Mouse (Mus musculus) forebrain, embryonic 16.5 days (tissue): ENCODE results near the gene Dnajc5g. TPM values are rescaled to one million over a fixed set of nuclear protein-coding genes. Genes with fewer than 3 reads are reported as not detected.

Source experiments
- ATAC-seq: fragments of 200-750 bp; cut with Nextera tagmentation; 2 replicates; pipeline ENCODE4 v1.8.0; 2017; ENCODE audit warnings: mild to moderate bottlenecking, moderate library complexity
- H3K27ac ChIP-seq: fragments of 300-500 bp; sonication (generic); 2 replicates; pipeline ENCODE4 v1.5.1; 2014; ENCODE audit warnings: low read length, control low read depth
- H3K27me3 ChIP-seq: fragments of 300-500 bp; sonication (generic); replicated peaks from 2 replicates; pipeline ENCODE4 v1.6.1; 2014; ENCODE audit warnings: low read length; ENCODE audit not compliant: control insufficient read depth, insufficient read depth
- H3K36me3 ChIP-seq: fragments of 300-500 bp; sonication (generic); 2 replicates; pipeline ENCODE4 v1.6.1; 2014; ENCODE audit not compliant: control insufficient read depth, insufficient read depth
- H3K4me1 ChIP-seq: fragments of 300-500 bp; sonication (generic); replicated peaks from 2 replicates; pipeline ENCODE4 v1.6.1; 2014; ENCODE audit warnings: low read length; ENCODE audit not compliant: control insufficient read depth, insufficient read depth
- H3K4me2 ChIP-seq: fragments of 300-500 bp; sonication (generic); 2 replicates; pipeline ENCODE4 v1.6.1; 2014; ENCODE audit warnings: mild to moderate bottlenecking, low read length, control low read depth
- H3K4me3 ChIP-seq: fragments of 300-500 bp; sonication (generic); replicated peaks from 2 replicates; pipeline ENCODE4 v1.5.1; 2014; ENCODE audit warnings: mild to moderate bottlenecking, low read length, control low read depth
- H3K9ac ChIP-seq: fragments of 300-500 bp; sonication (generic); replicated peaks from 2 replicates; pipeline ENCODE4 v1.6.1; 2014; ENCODE audit warnings: low read depth, low read length, control low read depth
- H3K9me3 ChIP-seq: fragments of 300-500 bp; sonication (generic); 2 replicates; pipeline ENCODE4 v1.6.1; 2016; ENCODE audit warnings: low read length; ENCODE audit not compliant: control insufficient read depth
- WGBS: fragments of 180-500 bp; shearing (Covaris S2); extraction: QIAGEN DNeasy Blood & Tissue Kit; methylation state at CpG from one replicate; pipeline ENCODE4 v1.1.7; 2014; 5-methylcytosine and 5-hydroxymethylcytosine counted together
- polyA plus RNA-seq: library from polyadenylated mRNA; unstranded; fragments of >200 nt; fragmentation: Nextera tagmentation; extraction: Ambion mirVana; gene quantifications from 2 replicates; pipeline ENCODE4 v1.2.1, GENCODE M21; 2015

Gene Dnajc5g
- polyA plus RNA-seq, 1 experiment from 2014 or later, result not detected

DNA sequence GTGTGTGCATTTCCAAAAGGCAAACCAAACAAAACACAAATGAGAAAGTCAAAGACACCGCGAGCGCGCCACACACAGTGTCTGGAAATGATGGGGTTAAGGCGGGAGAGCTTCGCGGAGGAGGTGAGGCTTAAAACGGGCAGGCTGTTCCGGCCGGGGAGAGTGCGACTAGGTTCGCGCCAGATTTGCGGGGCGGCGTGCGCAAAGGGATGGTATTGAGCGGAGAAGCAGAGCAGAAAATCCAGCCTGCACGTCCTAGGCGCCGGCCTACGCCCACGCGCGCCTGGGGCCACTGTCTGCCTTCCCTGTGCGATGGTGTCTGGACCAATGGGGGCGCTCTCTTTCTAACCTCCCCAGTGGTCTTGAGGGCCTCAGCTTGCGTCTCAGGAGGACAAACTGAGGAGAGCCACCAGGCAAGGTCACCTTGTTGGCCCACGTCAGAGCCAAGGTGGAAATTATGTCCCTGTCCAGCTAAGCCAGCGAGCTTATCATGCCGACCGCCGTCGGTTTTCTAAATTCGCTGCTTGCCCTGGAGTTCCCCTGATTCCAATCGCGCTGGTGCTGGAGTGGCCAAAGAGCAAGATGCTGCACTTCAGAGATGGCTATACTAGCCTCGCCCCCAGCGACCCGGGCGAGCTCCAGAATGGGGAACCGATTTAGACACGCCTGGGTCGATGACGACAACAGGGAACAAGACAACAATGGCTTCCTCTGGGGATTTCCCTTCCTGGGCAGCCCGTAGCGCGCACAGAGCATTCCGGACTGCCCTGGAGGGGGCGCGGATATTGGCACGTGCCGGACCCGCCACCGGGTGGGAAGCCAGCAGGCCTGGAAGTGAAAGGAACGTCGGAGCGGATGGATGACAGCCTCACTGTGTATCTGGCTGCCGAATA is 11.0 kb upstream of the Dnajc5g start:
- Histone ChIP-seq H3K9ac (no peak overlapping the region), H3K27me3 (peaks cover 73% of the 10 kb centered on the region), H3K4me1 (peaks cover 32% of the 10 kb centered on the region), H3K36me3 (no peaks in the 10 kb centered on the region), H3K4me2 (peak overlapping the region; percentile 41), H3K9me3 (no peaks in the 10 kb centered on the region), H3K4me3 (peak overlapping the region; percentile 45), H3K27ac (no peak overlapping the region)
- WGBS, result under 1% methylated on average over 58 of the region's 59 CpGs
- 0 out of 2 replicates have a peak, but pooled peaks have one; percentile 22 for ATAC-seq

DNA sequence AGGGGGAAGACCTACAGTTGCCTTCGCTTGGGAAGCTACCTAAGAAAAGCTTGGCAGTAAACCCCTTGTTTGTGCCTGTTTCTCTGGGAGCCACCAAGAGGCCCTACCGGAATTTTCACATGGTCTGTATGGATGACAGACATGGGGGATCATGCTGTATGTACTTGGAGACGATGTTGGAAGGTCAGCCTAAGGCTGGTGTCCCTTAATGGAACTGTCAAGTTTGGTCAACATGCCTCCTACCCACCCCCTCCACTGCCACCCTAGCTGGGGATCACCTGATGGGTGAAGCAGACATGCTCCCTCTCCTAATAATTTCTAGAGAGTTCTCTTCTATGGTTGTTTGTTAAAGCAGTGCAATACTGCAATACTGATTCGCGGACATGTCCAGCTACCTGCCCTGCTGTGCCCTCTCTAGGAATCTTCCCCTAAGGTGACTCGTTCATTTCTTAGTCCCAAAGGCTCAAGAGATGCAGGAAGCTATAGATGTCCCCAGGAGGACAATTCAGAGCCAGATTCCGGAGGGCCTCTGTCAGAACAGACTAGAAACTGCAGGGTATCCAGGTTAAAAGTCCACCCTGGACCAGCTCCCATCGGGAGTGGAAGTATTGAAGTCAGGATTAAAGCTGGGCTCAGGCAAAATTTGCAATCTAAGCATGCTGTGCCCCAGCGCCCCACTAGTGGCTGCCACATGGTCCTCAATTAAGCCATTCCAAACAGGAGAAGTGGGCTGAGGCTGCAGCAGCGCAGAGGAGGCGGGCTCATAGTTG is 10.2 kb upstream of the Dnajc5g start:
- Histone ChIP-seq H3K4me1 (peaks cover 32% of the 10 kb centered on the region), H3K27me3 (peaks cover 67% of the 10 kb centered on the region), H3K4me2 (no peak overlapping the region; the same call in 1 of the 2 replicates), H3K4me3 (peak overlapping the region; percentile 45; the same call in 1 of the 2 replicates), H3K36me3 (no peaks in the 10 kb centered on the region), H3K9me3 (no peaks in the 10 kb centered on the region), H3K27ac (no peak overlapping the region), H3K9ac (no peak overlapping the region)
- WGBS, result 17% methylated on average over 11 of the region's 11 CpGs
- no peak for ATAC-seq

DNA sequence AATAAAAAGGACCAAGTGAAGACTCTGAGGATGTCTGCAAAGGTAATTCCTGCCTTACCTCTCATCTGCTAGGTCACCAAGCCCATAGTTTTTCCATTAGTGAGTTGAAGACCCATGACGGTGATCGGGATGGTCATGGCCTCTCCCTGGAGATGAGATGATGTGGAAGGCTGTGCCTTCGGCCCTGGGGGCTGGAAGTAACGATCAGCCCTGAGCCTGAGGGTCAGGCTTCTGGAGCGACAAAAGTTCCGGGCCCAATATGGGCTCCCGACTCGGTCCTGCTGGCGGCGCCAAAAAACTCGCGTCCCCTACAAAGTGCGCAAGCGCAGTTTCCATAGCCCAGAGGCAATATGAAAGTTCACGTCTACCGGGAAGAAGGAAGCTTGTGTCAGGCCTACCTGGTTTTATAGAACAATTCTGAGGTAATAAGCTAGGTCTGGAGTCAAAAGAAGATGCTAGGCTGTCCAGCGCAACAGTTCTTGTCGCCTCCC is 2.0 kb downstream of the Dnajc5g start, which contains the start of gene Slc30a3:
Gene Slc30a3 (minus strand): TSS at position 238 of the 491 bp plus-strand sequence.
- Histone ChIP-seq H3K27ac (no peak within 1 kb of the TSS), H3K9ac (no peak within 1 kb of the TSS), H3K4me1 (no peaks in the 10 kb centered on the region), H3K9me3 (no peaks in the 10 kb centered on the region), H3K4me2 (no peak within 1 kb of the TSS), H3K27me3 (no peaks in the 10 kb centered on the region), H3K4me3 (no peak within 1 kb of the TSS), H3K36me3 (no peaks in the 10 kb centered on the region)
- ATAC-seq, result no peak
- WGBS, result 94% methylated on average over 18 of the region's 18 CpGs

DNA sequence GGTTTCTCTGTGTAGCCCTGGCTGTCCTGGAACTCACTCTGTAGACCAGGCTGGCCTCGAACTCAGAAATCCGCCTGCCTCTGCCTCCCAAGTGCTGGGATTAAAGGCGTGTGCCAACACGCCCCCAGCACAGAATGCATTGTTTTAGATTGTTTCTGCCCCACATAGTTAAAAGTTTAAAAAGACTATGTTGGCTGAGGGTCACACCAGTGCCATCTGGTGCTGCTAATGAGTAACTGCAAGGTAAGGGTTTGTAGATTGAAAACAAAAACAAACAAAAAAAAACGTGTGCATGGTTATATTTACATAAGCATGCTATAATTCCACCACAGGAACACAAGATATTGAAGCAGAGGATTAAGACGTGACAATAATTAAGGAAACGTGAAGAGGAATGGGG is 4.7 kb downstream of the Dnajc5g start:
- WGBS, result 36% methylated on average over 7 of the region's 7 CpGs
- H3K27me3 ChIP-seq, result no peaks in the 10 kb centered on the region
- H3K4me2 ChIP-seq, result no peak overlapping the region
- no peaks in the 10 kb centered on the region for H3K36me3 ChIP-seq
- no peak overlapping the region for H3K9ac ChIP-seq
- no peak overlapping the region for H3K27ac ChIP-seq
- ATAC-seq, result no peak
- no peaks in the 10 kb centered on the region for H3K9me3 ChIP-seq
- H3K4me1 ChIP-seq, result no peaks in the 10 kb centered on the region
- no peak overlapping the region for H3K4me3 ChIP-seq

DNA sequence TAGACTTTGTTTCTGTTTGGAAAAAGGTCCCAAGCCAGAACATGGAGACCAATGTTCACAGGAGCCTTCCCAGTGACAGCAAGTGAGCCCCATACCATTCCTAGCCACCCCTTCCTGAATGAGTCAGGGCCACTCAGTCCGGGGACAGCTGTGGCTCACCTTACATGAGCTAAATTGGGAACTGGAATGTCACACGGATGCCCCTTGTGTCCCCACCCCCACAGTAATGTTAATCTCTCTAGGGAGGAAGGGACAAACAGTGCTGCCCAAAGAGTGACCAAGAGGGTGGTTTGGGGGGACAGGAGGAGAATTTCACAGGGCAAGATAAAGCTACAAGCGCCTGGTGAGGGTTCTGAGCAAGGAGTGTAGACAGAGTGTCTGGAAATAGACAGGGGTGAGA is 10.3 kb downstream of the Dnajc5g start, which contains the start of gene Trim54:
Gene Trim54 (plus strand): TSS at position 359 of the 400 bp plus-strand sequence.
- no peak for ATAC-seq
- Histone ChIP-seq H3K36me3 (no peaks in the 10 kb centered on the region), H3K27ac (no peak within 1 kb of the TSS), H3K4me3 (no peak within 1 kb of the TSS), H3K9ac (no peak within 1 kb of the TSS), H3K4me1 (no peaks in the 10 kb centered on the region), H3K4me2 (no peak within 1 kb of the TSS), H3K27me3 (no peaks in the 10 kb centered on the region), H3K9me3 (no peaks in the 10 kb centered on the region)
- WGBS, result 48% methylated on average over 3 of the region's 3 CpGs

DNA sequence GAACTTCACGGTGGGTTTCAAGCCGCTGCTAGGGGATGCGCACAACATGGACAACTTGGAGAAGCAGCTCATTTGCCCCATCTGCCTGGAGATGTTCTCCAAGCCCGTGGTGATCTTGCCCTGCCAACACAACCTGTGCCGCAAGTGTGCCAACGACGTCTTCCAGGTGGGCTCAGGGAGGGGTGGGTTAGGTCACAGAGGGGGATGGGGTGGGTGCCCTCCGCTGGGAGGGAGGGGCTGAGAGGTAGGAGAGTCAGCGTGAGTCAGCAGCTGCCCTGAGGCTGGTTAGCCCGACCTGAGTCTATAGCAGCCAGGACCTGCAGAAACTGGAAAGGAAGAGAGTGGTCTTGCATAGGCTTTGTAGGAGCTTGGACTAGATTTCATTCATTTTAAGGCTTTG is 10.8 kb downstream of the Dnajc5g start:
- no peak for ATAC-seq

DNA sequence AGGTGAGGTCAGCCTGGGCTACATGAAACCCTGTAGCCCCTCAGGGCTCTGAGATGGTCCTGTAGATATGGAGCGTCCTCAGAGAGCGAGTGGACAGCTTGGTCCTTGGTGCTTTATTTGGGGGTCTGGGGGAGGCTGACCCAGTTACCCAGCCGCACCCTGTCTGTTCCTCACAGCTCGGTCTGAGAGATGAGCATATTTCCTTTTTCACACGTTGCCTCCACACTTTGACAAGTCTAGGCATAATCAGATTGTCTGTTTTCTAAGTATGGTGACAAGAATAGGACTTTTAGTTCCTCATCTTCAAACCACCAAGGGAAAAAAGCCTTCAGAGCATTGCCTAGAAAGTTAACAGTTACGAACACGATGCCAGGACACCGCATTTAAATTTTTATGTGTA is 15.0 kb downstream of the Dnajc5g start:
- ATAC-seq, result no peak
- H3K9ac ChIP-seq, result no peak overlapping the region
- H3K27me3 ChIP-seq, result no peaks in the 10 kb centered on the region
- H3K9me3 ChIP-seq, result no peaks in the 10 kb centered on the region
- H3K27ac ChIP-seq, result no peak overlapping the region
- no peak overlapping the region for H3K4me3 ChIP-seq
- no peak overlapping the region for H3K4me2 ChIP-seq
- WGBS, result 87% methylated on average over 8 of the region's 8 CpGs
- H3K36me3 ChIP-seq, result no peaks in the 10 kb centered on the region
- H3K4me1 ChIP-seq, result no peaks in the 10 kb centered on the region

More for the DNA sequence above, 10.8 kb downstream of the Dnajc5g start:
- Histone ChIP-seq H3K36me3 (no peaks in the 10 kb centered on the region), H3K27me3 (no peaks in the 10 kb centered on the region), H3K9me3 (no peaks in the 10 kb centered on the region), H3K27ac (no peak overlapping the region), H3K9ac (no peak overlapping the region), H3K4me1 (no peaks in the 10 kb centered on the region), H3K4me3 (no peak overlapping the region), H3K4me2 (no peak overlapping the region)
- WGBS, result 29% methylated on average over 10 of the region's 10 CpGs

DNA sequence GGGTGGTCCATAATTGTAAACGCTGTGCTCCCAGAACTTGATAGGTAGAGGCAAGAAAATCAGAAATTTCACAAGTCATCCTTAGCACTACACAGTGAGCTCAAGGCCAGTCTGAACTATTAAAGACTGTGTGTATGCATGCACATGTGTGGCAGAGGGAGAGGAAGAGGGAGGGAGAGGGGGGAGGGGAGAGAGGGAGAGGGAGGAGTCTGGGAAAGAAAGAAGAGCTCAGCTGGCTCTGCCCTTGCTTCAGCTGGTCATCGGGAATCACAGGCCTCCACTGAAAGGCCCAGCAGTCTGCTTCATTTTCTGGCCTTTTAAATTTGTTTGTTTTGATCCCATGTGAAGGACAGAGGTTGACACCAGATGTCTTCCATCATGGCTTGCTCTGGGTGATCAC is 17.4 kb downstream of the Dnajc5g start:
- 39% methylated on average over 2 of the region's 2 CpGs for WGBS
- Histone ChIP-seq H3K4me1 (no peaks in the 10 kb centered on the region), H3K4me2 (no peak overlapping the region), H3K27ac (no peak overlapping the region), H3K27me3 (no peaks in the 10 kb centered on the region), H3K36me3 (no peaks in the 10 kb centered on the region), H3K4me3 (no peak overlapping the region), H3K9me3 (no peaks in the 10 kb centered on the region), H3K9ac (no peak overlapping the region)
- no peak for ATAC-seq

DNA sequence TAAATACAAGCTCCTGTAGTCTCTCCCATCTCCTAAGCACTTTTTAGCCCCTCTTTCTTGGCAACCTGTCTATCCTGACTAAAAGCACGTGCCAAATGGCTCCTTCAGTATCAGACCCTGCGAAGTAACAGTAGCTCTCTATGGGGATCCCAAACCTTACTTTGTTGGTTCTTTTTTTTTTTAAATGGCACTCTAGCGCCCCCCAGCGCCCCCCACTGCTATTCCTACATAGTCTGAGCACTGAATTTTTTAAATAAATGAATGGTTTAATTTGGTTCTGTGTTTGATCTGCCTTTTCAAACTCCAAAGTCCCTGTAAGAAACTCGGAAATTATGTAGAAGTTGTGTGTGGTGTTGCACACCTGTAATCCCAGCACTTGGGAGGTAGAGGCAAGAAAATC is 20.0 kb downstream of the Dnajc5g start:
- H3K4me1 ChIP-seq, result no peaks in the 10 kb centered on the region
- no peak for ATAC-seq
- no peak overlapping the region for H3K27ac ChIP-seq
- H3K4me2 ChIP-seq, result no peak overlapping the region
- 45% methylated on average over 5 of the region's 5 CpGs for WGBS
- no peak overlapping the region for H3K4me3 ChIP-seq
- no peaks in the 10 kb centered on the region for H3K36me3 ChIP-seq
- H3K27me3 ChIP-seq, result no peaks in the 10 kb centered on the region
- no peak overlapping the region for H3K9ac ChIP-seq
- H3K9me3 ChIP-seq, result no peaks in the 10 kb centered on the region
